Mouse (Mus musculus) adrenal gland, postnatal 10 days (tissue): Measurements from ENCODE around the gene Rsph6a. TPM values are rescaled to one million over a fixed set of nuclear protein-coding genes. Genes with fewer than 3 reads are reported as not detected.
"Not testable (repeated sequence)": the region's sequence is repeated elsewhere in the genome, so short reads cannot be mapped to it uniquely, and the experiment has no call there.

Experiments used
- DNase-seq: peaks from one replicate; pipeline ENCODE4 v3.0.0; 2021; ENCODE audit warnings: mixed read lengths
- total RNA-seq, 2 experiments: library from RNA; stranded (reverse); gene quantifications; 2 replicates each; pipeline ENCODE4 v1.2.3; 2021

Rsph6a gene
- total RNA-seq, 2 experiments from 2014 or later, result not detected

- DNase-seq, result peak; percentile 83
These were observed 8.0 kb upstream of the Rsph6a start for GRCm38 (mm10) chr7:19046286-19047069.

- DNase-seq, result no peak
These were observed 6.4 kb upstream of the Rsph6a start for GRCm38 (mm10) chr7:19048006-19048527.

GRCm38 (mm10) chr7:19049252-19049651 lies 5.2 kb upstream of the Rsph6a start:
- DNase-seq, result no peak

- no peak for DNase-seq
These were observed 4.3 kb upstream of the Rsph6a start for GRCm38 (mm10) chr7:19050172-19050571.

GRCm38 (mm10) chr7:19051161-19051560 lies 3.3 kb upstream of the Rsph6a start:
- no peak for DNase-seq

DNA sequence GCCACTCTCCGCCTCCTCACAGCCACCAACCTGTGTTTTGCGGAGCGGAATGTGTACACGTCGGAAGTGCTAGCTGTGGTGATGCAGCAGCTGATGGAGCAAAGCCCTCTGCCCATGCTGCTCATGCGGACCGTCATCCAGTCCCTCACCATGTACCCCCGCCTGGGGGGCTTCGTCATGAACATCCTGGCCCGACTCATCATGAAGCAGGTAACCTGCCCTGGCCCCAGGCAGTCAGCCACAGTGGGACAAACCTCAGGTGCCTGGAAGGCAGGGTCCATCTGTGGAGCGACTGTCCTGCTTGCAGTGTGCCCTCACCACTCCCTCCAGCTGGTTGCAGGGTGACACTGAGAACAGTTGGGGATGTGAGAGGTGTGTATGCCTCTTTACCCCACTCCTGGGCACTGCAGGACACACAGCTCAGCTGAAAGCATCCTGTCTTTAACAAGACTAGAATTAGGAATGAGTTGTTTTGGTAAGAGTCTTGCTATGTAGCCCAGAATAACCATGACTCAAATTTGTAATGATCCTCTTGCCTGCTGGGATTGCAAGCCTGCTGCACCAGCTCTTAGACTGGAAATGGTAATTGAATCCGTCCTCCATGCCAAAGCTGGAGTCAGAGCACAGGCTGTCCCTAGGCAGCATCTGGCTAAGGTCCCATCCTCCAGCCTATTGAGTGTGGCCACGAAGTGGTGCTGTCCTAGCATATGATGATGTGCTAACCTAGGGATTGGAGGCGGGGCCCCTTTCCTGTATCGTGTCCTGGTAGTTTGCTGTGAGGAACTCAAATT lies 1.9 kb upstream of the Rsph6a start:
- no peak for DNase-seq

- DNase-seq, result no peak
These were observed 1.4 kb upstream of the Rsph6a start for GRCm38 (mm10) chr7:19053136-19053532.

DNA sequence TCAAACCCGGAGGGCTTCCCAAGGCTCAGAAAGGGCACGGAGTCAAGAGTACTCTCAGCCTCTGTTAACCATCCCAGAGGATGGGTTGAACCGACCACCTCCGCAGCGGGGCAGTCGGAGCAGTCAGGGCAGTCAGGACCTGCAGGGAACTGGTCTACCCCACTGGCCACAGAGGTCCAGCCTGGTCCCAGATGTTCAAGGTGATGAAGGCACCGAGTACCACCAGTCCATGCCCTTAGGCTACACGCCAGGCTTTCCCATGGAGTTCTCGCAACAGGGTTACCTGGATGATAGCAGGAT lies 237 bp downstream of the Rsph6a start:
- no peak for DNase-seq

DNA sequence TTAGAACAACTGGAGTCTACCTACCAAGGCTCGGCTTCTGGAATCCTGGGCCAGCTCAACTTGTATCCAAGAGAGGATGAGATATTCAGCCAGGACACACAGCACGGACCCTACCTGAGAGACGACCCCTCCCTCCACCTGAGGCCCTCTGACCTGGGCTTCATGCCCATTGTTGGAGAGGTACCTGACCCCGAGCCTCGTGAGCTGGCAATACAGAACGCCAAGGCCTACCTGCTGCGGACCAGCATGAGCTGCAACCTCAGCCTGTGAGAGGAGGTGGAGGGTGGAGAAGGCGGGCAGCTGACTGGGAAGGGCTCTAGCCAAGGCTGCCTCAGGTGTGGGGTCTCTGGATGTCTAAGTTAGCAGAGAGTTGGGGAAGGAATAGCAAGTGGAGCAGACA lies 618 bp downstream of the Rsph6a start:
- DNase-seq, result no peak

- DNase-seq, result no peak
These were observed 2.9 kb downstream of the Rsph6a start for GRCm38 (mm10) chr7:19057405-19057804.

DNA sequence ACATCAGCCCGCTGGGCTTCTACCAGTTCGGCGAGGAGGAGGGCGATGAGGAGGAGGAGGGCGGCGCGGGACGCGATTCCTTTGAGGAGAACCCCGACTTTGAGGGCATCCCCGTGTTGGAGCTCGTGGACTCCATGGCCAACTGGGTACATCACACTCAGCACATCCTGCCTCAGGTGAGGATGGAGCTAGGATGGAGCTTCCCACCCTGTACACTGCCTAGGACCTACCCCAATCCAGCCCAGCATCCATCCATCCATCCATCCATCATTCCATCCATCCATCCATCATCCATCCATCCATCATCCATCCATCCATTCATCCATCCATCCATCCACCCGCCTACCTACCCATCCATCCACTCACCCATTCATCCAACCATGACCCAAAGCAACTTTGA lies 11.4 kb downstream of the Rsph6a start:
- no peak for DNase-seq

DNA sequence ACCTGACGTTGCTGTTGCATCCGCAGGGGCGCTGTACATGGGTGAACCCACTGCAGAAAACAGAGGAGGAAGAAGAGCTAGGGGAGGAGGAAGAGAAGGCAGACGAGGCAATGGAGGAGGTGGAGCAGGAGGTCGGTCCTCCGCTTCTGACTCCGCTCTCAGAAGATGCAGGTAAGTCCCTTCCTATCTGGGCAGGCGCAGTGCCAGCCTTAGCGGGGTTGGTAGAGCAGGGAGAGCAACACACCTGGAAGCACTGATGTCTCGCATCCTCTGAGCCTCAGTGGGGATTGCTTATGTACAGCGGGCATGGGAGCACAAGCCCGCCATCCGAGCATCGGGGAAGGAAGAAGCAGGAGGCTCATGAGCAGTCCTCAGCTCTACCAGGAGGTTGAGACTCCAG lies 12.6 kb downstream of the Rsph6a start:
- DNase-seq, result no peak

- DNase-seq, result no peak
These were observed 13.4 kb downstream of the Rsph6a start for GRCm38 (mm10) chr7:19067935-19068334.

- DNase-seq, result peak; percentile 84
These were observed 14.2 kb downstream of the Rsph6a start for GRCm38 (mm10) chr7:19068707-19069106.

DNA sequence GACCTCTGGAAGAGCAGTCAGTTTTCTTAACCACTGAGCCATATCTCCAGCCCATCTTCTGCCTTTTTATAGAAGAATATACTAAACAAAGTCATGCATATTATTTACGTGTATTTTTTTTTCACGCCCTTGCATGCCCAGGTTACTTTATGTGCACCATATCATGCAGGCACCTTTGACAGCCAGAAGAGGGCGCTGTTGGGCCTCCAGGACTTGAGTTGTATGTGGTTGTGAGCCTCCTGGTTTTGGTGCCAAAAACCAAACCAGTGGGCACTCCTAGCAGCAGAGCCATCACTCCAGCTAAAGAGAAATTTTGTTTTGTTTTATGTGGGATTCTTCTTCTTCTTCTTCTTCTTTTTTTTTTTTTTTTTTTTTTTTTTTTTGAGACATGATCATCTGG lies 15.0 kb downstream of the Rsph6a start:
- no peak for DNase-seq

DNA sequence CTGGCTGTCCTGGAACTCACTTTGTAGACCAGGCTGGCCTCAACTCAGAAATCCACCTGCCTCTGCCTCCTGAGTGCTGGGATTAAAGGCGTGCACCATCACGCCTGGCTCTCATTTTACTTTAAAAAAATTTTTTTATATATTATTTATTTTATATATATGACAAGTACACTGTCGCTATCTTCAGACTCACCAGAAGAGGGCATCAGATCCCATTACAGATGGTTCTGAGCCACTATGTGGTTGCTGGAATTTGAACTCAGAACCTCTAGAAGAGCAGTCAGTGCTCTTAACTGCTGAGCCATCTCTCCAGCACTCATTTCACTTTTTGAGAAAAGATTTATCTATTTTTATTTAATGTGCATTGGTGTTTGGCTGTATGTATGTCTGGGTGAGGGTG lies 16.5 kb downstream of the Rsph6a start:
- DNase-seq, result not testable (repeated sequence)

DNA sequence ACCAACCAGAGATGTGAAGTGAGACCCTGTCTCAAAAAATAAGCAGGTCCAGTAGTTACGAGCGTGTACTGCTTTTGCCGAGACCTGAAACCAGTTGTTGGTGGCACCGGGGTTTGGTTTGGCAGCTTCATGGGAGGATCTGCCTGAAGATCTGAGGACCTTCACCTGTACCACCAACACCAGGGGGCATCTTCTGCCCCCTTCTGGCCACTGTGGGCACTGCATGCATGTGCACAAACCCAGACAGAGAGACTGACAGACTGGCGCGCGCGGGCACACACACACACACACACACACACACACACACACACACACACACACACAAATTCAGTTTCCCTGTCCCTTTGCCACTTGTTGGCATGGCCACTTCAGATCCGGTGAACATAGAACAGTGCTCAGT lies 19.0 kb downstream of the Rsph6a start:
- DNase-seq, result peak; percentile 66

DNA sequence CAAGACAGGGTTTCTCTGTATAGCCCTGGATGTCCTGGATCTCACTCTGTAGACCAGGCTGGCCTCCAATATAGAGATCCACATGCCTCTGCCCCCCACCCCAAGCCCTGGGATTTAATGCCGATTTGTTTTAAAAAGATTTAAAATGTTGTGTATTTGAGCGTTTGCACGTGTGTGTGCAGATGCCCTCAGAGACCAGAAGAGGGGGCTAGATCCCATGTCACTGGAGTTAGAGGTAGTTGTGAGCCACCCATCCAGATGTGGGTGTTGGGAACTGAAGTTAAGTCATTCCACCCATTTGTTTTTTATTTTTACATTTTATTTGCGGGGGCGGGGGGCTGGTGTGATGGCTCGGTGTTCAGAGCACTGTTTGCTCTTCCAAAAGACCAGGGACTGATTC lies 20.0 kb downstream of the Rsph6a start:
- DNase-seq, result no peak

GRCm38 (mm10) chr7:19075231-19075630 lies 20.7 kb downstream of the Rsph6a start:
- DNase-seq, result no peak

- peak; percentile 96 for DNase-seq
These were observed 21.5 kb downstream of the Rsph6a start, which contains the start of gene Dmwd for GRCm38 (mm10) chr7:19075723-19076585. Gene Dmwd, plus strand, starts transcription at chr7:19076227.

DNA sequence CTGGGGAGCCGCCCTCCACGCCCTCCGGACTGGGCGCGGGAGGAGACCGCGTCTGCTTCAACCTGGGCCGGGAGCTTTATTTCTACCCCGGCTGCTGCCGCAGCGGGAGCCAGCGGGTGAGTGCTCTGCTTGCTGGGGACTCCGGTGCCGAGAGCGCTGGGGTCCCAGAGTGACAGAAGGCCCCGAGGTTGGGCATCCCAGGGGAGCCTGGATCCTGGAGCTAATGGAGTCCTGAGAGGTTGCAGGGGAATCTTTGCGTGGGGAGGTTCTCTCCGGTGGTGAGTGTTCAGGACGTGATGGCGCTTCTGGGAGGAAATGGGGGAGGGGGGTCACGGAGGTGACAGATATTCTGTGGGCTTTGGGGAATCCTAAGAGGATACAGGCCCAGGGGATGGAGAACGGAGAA lies 22.1 kb downstream of the Rsph6a start:
- peak; percentile 51 for DNase-seq

- DNase-seq, result no peak
These were observed 23.3 kb downstream of the Rsph6a start for GRCm38 (mm10) chr7:19077761-19078160.

DNA sequence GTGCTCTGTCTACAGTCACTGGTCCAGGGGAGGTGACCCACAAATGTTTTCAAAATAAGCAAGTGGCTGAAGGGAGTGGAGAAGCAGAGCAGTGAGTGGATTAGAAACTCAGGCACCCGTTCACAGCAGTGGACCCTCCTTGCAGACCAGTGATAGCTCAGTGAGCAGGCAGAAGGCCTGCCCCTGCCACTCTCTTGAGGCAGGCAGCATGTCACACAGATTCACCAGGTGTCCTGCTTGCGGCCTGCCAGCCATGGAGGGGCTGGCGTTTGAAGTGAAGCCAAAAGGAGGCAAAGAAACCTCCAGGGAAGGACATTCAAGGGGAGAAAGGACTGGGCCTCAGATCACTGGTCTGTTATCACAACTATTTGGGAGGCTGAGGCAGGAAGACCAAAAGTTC lies 24.2 kb downstream of the Rsph6a start:
- DNase-seq, result no peak
